Mouse (Mus musculus) neural tube, embryonic 11.5 days (tissue): ENCODE measurements around the gene Man1a. TPM values are rescaled to one million over a fixed set of nuclear protein-coding genes. Genes with fewer than 3 reads are reported as not detected.

Experiments used
- ATAC-seq: fragments of 200-750 bp; cut with Nextera tagmentation; 2 replicates; pipeline ENCODE4 v1.8.0; 2017; ENCODE audit warnings: moderate number of reproducible peaks, mild to moderate bottlenecking, moderate TSS enrichment, moderate library complexity; ENCODE audit not compliant: insufficient read depth, low FRiP score, low TSS enrichment
- DNase-seq: peaks from one replicate; pipeline ENCODE4 v3.0.0-alpha.2; 2015; ENCODE audit warnings: low spot score
- H3K27ac ChIP-seq: fragments of 300-500 bp; sonication (generic); 2 replicates; pipeline ENCODE4 v1.5.1; 2014; ENCODE audit warnings: low read depth, mild to moderate bottlenecking, low read length
- H3K27me3 ChIP-seq: fragments of 300-500 bp; sonication (generic); 2 replicates; pipeline ENCODE4 v1.6.1; 2014; ENCODE audit warnings: mild to moderate bottlenecking, low read length, mixed read lengths; ENCODE audit not compliant: control insufficient read depth, insufficient read depth
- H3K36me3 ChIP-seq: fragments of 300-500 bp; sonication (generic); 2 replicates; pipeline ENCODE4 v1.6.1; 2014; ENCODE audit warnings: mild to moderate bottlenecking, low read length, moderate library complexity, mixed read lengths; ENCODE audit not compliant: control insufficient read depth, insufficient read depth
- H3K4me1 ChIP-seq: fragments of 300-500 bp; sonication (generic); 2 replicates; pipeline ENCODE4 v1.6.1; 2014; ENCODE audit warnings: low read length, mixed read lengths; ENCODE audit not compliant: control insufficient read depth, insufficient read depth
- H3K4me2 ChIP-seq: fragments of 300-500 bp; sonication (generic); 2 replicates; pipeline ENCODE4 v1.6.1; 2014; ENCODE audit warnings: low read depth, mild to moderate bottlenecking, moderate library complexity
- H3K4me3 ChIP-seq: fragments of 300-500 bp; sonication (generic); 2 replicates; pipeline ENCODE4 v1.5.1; 2014; ENCODE audit warnings: low read depth, low read length
- H3K9ac ChIP-seq: fragments of 300-500 bp; sonication (generic); 2 replicates; pipeline ENCODE4 v1.6.1; 2014; ENCODE audit warnings: mild to moderate bottlenecking, low read length
- H3K9me3 ChIP-seq: fragments of 300-500 bp; sonication (generic); 2 replicates; pipeline ENCODE4 v1.6.1; 2016; ENCODE audit warnings: low read length; ENCODE audit not compliant: control insufficient read depth
- WGBS: fragments of 180-500 bp; shearing (Covaris S2); extraction: QIAGEN DNeasy Blood & Tissue Kit; methylation state at CpG from one replicate; pipeline ENCODE4 v1.1.7; 2014; 5-methylcytosine and 5-hydroxymethylcytosine counted together
- polyA plus RNA-seq: library from polyadenylated mRNA; unstranded; fragments of >200 nt; fragmentation: Nextera tagmentation; extraction: Ambion mirVana; gene quantifications from 2 replicates; pipeline ENCODE4 v1.2.1, GENCODE M21; 2014

Gene Man1a
- polyA plus RNA-seq, 1 experiment from 2014 or later: 2.8 TPM

DNA sequence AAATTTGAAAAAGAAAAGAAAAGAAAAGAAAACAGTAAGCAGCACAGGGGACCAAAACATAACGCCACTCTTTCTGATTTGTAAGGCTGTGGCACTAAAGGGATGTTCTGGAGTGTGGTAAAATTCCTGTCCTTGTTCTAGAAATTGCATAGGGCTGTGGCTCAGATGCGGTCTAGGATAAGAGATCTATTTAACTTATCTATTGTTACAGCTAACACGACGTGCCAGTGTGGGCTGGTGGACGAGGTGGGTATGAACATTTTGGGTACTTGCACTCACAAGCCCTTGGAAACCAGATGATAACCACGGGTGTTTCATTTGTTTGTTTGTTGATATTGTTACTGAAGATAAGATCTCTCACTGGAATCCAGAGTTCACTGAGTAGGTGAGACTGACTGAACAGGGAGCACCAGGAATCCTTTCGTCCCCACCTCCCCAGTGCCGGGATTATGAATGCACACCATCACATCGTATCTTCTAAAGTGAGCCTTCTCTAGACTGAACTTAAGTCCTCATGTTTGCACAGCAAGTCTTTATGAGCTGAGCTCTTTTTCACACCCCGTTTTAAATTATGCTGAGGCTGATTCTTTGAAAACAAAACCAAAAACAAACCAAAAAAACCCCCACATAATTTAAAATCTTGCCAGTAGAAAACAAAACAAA, 38.9 kb downstream of the Man1a start:
- no peak overlapping the region for H3K9ac ChIP-seq
- no peak for ATAC-seq
- no peaks in the 10 kb centered on the region for H3K27me3 ChIP-seq

DNA sequence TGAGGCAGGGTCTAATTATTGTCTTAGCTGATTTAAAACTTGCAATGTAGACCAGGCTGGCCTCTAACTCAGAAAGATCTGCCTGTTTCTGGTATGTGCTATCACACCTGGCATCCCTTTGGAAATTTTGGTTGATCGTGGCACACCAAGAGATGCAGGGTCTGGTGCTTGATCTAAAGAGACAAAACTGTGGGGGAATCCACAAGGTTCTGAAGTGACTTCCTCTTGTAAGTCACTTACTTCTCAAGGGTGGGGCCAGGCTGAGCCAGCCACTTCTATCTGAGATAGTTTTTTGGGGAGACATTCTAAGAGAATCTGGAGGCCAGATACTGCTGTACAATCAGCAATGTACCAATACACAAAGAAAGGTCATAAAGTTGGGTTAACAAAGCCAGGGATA, 40.8 kb downstream of the Man1a start:
- DNase-seq (no peak), ATAC-seq (no peak)
- H3K4me3 ChIP-seq: no peak overlapping the region
- H3K4me1 ChIP-seq: no peaks in the 10 kb centered on the region
- no peak overlapping the region for H3K4me2 ChIP-seq
- H3K9me3 ChIP-seq: no peaks in the 10 kb centered on the region
- H3K9ac ChIP-seq: no peak overlapping the region
- WGBS: 90% methylated on average over 1 of the region's 1 CpGs
- no peaks in the 10 kb centered on the region for H3K36me3 ChIP-seq
- no peak overlapping the region for H3K27ac ChIP-seq
- H3K27me3 ChIP-seq: no peaks in the 10 kb centered on the region

More for the DNA sequence above, 38.9 kb downstream of the Man1a start:
- H3K4me3 ChIP-seq: no peak overlapping the region
- H3K4me1 ChIP-seq: no peaks in the 10 kb centered on the region
- no peak overlapping the region for H3K27ac ChIP-seq
- H3K9me3 ChIP-seq: no peaks in the 10 kb centered on the region
- 87% methylated on average over 10 of the region's 10 CpGs for WGBS
- no peak overlapping the region for H3K4me2 ChIP-seq
- DNase-seq: no peak
- no peaks in the 10 kb centered on the region for H3K36me3 ChIP-seq

DNA sequence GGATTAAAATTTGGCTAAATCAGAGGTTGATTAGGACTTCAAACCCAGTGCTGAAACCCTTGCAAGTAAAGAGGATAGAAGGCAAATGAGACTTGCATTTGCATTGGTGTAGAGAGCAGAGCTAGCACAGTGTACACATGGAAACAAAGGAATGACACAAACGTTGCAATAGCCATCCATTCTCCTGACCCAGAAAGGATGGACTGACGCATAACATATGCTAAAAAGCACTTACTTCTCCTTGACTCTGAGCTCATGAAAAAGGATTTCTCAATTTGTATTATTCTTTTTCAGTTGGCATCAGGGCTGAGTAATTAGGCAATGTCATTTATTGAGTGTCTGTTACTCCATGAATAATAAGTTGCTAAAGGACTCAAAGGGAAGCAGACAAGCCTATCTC, 41.6 kb downstream of the Man1a start:
- Histone ChIP-seq H3K9ac (no peak overlapping the region), H3K9me3 (no peaks in the 10 kb centered on the region), H3K4me2 (no peak overlapping the region), H3K4me3 (no peak overlapping the region), H3K4me1 (no peaks in the 10 kb centered on the region), H3K27me3 (no peaks in the 10 kb centered on the region), H3K27ac (no peak overlapping the region), H3K36me3 (no peaks in the 10 kb centered on the region)
- ATAC-seq (no peak), DNase-seq (no peak)
- 90% methylated on average over 2 of the region's 2 CpGs for WGBS

DNA sequence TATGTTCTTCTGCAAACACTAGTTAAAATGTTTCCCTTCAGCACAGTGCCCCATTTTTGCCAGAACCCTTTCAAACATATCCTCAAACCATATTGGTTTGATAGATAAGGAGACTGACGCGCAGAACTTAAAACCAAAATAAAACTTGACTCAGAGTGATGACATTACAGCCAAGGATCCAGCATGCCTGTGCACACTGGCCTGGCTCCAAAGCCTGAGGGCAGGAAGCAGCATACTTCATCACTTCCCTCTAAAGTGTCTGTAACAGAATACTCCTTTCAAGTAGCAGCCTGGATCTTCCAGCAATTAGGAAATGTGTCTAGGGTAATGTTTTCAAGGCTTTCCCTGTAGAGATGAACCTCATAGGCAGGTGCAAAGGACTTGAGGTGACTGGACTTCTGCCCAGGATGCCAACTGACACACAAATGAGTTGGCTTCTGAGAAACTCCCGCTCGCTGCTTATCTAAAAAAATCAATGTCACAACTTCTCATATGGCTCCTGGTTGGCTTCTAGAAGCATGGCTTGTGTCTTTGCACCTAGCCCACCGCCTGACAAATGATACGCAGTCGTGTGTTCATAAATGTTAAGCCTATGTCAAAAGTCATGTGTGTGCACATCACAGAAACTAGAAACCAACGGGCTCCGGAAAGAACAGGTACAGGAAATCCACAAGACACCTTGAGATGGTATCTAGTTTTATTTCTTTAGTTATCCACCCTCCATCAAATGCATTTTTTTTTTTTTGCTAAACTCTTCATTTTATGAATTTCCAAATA, 43.9 kb downstream of the Man1a start:
- DNase-seq (no peak), ATAC-seq (no peak)
- Histone ChIP-seq H3K9ac (no peak overlapping the region), H3K4me3 (no peak overlapping the region), H3K9me3 (no peaks in the 10 kb centered on the region), H3K27ac (no peak overlapping the region), H3K27me3 (no peaks in the 10 kb centered on the region), H3K4me1 (no peaks in the 10 kb centered on the region), H3K4me2 (no peak overlapping the region), H3K36me3 (no peaks in the 10 kb centered on the region)
- 95% methylated on average over 9 of the region's 9 CpGs for WGBS

DNA sequence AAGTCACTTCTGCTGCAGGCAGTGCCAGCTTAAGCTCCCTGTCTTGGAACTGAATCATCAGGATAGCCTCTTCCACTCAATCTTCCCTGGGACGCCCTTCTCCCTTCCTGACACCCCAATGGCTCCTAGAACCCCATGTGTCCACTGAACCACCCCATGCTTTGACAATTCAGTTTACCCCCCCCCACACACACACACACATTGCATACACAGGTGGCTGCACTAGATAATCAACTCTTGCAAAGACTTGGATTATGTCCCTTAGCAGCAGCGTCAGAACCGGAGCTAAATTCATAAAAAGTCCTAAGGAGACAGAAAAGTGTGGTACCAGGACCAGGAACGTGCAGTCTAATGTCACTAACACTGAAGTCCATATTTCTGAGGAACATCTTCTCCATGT, 47.5 kb downstream of the Man1a start:
- ATAC-seq (no peak), DNase-seq (no peak)
- H3K9ac ChIP-seq: no peak overlapping the region
- no peaks in the 10 kb centered on the region for H3K27me3 ChIP-seq
- no peak overlapping the region for H3K4me3 ChIP-seq
- H3K36me3 ChIP-seq: no peaks in the 10 kb centered on the region
- H3K4me2 ChIP-seq: no peak overlapping the region
- H3K4me1 ChIP-seq: no peaks in the 10 kb centered on the region
- H3K27ac ChIP-seq: no peak overlapping the region
- no peaks in the 10 kb centered on the region for H3K9me3 ChIP-seq
- 95% methylated on average over 4 of the region's 4 CpGs for WGBS

DNA sequence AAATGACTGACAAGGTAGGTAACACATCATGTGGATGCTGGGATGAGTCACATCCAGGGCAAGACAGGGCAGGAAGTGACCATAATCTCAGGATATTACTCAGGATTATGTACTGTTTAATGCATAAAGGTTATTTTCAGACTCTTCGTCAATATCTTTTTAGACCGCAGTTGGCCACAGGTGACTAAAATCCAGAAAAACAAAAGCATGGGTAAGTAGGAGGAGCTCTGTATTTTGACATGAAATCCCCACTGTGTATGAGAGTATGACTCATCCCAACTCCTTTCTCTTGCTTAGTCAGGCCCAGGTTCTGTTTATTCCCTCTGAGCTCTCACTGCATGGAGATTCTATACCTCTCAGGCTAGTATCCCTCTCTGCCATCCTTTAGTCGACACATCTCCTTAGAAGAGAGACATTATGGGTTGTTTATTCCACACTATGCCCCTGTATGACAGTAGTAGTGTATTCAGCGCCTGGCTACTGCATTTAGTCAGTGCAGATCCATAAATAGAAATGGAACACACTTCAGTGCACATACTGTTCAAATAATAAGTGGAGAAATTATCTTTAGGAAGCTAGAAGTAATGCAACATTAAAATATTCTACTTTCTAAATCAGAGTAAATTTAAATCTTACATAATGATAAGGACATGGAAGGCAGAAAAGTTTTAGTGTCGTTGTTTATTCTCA, 49.5 kb downstream of the Man1a start:
- H3K36me3 ChIP-seq: no peaks in the 10 kb centered on the region
- no peak for DNase-seq
- no peaks in the 10 kb centered on the region for H3K4me1 ChIP-seq
- no peaks in the 10 kb centered on the region for H3K9me3 ChIP-seq
- no peak overlapping the region for H3K9ac ChIP-seq
- H3K27me3 ChIP-seq: no peaks in the 10 kb centered on the region
- WGBS: 88% methylated on average over 5 of the region's 5 CpGs
- H3K4me3 ChIP-seq: no peak overlapping the region
- H3K4me2 ChIP-seq: no peak overlapping the region
- ATAC-seq: no peak
- no peak overlapping the region for H3K27ac ChIP-seq

DNA sequence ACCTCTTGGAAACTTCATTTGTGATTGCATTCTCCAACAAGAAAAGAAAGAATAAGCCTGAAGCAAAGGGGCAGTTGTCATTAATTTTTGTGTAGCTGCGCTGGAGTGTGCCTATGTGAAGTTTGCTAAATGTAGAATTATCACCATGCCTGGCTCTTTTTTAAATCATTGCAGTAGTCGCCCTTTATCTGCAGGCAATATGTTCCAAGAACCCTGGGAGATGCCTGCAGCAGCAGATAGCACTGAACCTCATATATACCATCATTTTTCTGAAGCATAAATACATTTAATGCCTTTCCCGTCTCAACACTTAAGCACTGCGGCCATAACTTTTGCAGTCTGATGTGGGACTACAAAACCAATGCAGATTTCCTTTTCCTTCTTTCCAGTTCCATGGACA, 50.3 kb downstream of the Man1a start:
- ATAC-seq (no peak), DNase-seq (no peak)
- no peaks in the 10 kb centered on the region for H3K9me3 ChIP-seq
- no peak overlapping the region for H3K4me2 ChIP-seq
- H3K36me3 ChIP-seq: no peaks in the 10 kb centered on the region
- no peaks in the 10 kb centered on the region for H3K4me1 ChIP-seq
- H3K4me3 ChIP-seq: no peak overlapping the region
- H3K27ac ChIP-seq: no peak overlapping the region
- no peak overlapping the region for H3K9ac ChIP-seq
- WGBS: 89% methylated on average over 4 of the region's 4 CpGs
- no peaks in the 10 kb centered on the region for H3K27me3 ChIP-seq

DNA sequence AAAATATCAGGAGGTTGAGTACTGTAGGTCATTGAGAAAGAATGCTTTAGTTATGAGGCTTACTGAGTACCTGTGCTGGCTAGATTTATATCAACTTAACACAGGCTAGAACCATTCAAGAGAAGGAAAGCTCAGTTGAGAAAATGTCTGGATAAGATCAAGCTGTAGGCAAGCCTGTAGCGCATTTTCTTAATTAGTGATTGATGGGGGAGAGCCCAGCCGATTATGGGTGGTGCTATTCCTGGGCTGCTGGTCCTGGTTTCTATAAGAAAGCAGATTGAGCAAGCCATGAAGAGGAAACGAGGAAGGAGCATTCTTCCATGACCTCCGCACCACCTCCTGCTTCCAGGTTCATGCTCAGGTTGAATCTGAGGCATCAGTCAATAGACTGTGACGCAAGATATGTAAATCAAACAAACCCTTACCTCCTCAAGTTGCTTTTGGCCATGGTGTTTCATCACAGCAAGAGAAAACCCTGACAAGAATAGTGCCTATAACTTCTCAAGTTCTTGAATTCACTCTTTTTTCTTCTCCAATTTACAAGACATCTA, 58.4 kb downstream of the Man1a start:
- no peak for ATAC-seq
- WGBS: 77% methylated on average over 5 of the region's 5 CpGs

More for the DNA sequence above, 58.4 kb downstream of the Man1a start:
- H3K9me3 ChIP-seq: no peaks in the 10 kb centered on the region
- H3K27ac ChIP-seq: no peak overlapping the region
- no peaks in the 10 kb centered on the region for H3K36me3 ChIP-seq
- H3K4me3 ChIP-seq: no peak overlapping the region
- H3K27me3 ChIP-seq: no peaks in the 10 kb centered on the region
- no peaks in the 10 kb centered on the region for H3K4me1 ChIP-seq
- H3K9ac ChIP-seq: no peak overlapping the region
- H3K4me2 ChIP-seq: no peak overlapping the region
- no peak for DNase-seq
